Mouse (Mus musculus): ENCODE data around the gene Nat8f1. TPM values are rescaled to one million over a fixed set of nuclear protein-coding genes. Genes with fewer than 3 reads are reported as not detected.
"Not testable (repeated sequence)": the region's sequence is repeated elsewhere in the genome, so short reads cannot be mapped to it uniquely, and the experiment has no call there.

Gene Nat8f1
- polyA plus RNA-seq, 1 experiment: not detected

GRCm38 (mm10) chr6:85888961-85889360 is 26.5 kb downstream of the Nat8f1 start:
- Histone ChIP-seq H3K4me3 (ENCODE audit: insufficient read depth, low read depth, low read length) (no peak overlapping the region), H3K4me1 (ENCODE audit: control insufficient read depth, insufficient read depth, low read length) (no peaks in the 10 kb centered on the region), H3K27ac (ENCODE audit: insufficient read depth, low read depth, low read length) (no peak overlapping the region)
- WGBS: 95% methylated on average over 2 of the region's 2 CpGs
- TF ChIP-seq POLR2A (IDR thresholded peaks at IDR 0.05; ENCODE audit: insufficient read depth, low read depth, low read length): no peak
- no peak for TF ChIP-seq CTCF (IDR thresholded peaks at IDR 0.05; ENCODE audit: insufficient read depth, low read depth, low read length)

GRCm38 (mm10) chr6:85884311-85884710 is 31.2 kb downstream of the Nat8f1 start:
- H3K27ac ChIP-seq (ENCODE audit: insufficient read depth, low read depth, low read length): no peak overlapping the region
- WGBS: 87% methylated on average over 1 of the region's 1 CpGs
- H3K4me3 ChIP-seq (ENCODE audit: insufficient read depth, low read depth, low read length): no peak overlapping the region
- H3K4me1 ChIP-seq (ENCODE audit: control insufficient read depth, insufficient read depth, low read length): no peaks in the 10 kb centered on the region
- TF ChIP-seq CTCF (IDR thresholded peaks at IDR 0.05; ENCODE audit: insufficient read depth, low read depth, low read length) (no peak), POLR2A (IDR thresholded peaks at IDR 0.05; ENCODE audit: insufficient read depth, low read depth, low read length) (no peak)

GRCm38 (mm10) chr6:85883246-85883645 is 32.2 kb downstream of the Nat8f1 start:
- 91% methylated on average over 9 of the region's 9 CpGs for WGBS
- not testable (repeated sequence) for H3K4me3 ChIP-seq (ENCODE audit: insufficient read depth, low read depth, low read length); H3K27ac ChIP-seq (ENCODE audit: insufficient read depth, low read depth, low read length); H3K4me1 ChIP-seq (ENCODE audit: control insufficient read depth, insufficient read depth, low read length)

- H3K4me3 ChIP-seq (ENCODE audit: insufficient read depth, low read depth, low read length); H3K27ac ChIP-seq (ENCODE audit: insufficient read depth, low read depth, low read length); H3K4me1 ChIP-seq (ENCODE audit: control insufficient read depth, insufficient read depth, low read length): not testable (repeated sequence)
- 82% methylated on average over 5 of the region's 5 CpGs for WGBS
Observed at GRCm38 (mm10) chr6:85869006-85869405, 46.5 kb downstream of the Nat8f1 start, which contains the start of gene Nat8f2. Gene Nat8f2, minus strand, starts transcription at chr6:85869158.

- no peak overlapping the region for H3K4me3 ChIP-seq (ENCODE audit: insufficient read depth, low read depth, low read length)
- WGBS: 84% methylated on average over 8 of the region's 8 CpGs
- TF ChIP-seq CTCF (IDR thresholded peaks at IDR 0.05; ENCODE audit: insufficient read depth, low read depth, low read length) (no peak), POLR2A (IDR thresholded peaks at IDR 0.05; ENCODE audit: insufficient read depth, low read depth, low read length) (no peak)
- H3K4me1 ChIP-seq (ENCODE audit: control insufficient read depth, insufficient read depth, low read length): no peaks in the 10 kb centered on the region
- H3K27ac ChIP-seq (ENCODE audit: insufficient read depth, low read depth, low read length): no peak overlapping the region
Observed at GRCm38 (mm10) chr6:85867726-85868690, 47.5 kb downstream of the Nat8f1 start.

GRCm38 (mm10) chr6:85866995-85867394 is 48.5 kb downstream of the Nat8f1 start:
- H3K4me3 ChIP-seq (ENCODE audit: insufficient read depth, low read depth, low read length); H3K4me1 ChIP-seq (ENCODE audit: control insufficient read depth, insufficient read depth, low read length); H3K27ac ChIP-seq (ENCODE audit: insufficient read depth, low read depth, low read length): not testable (repeated sequence)
- 67% methylated on average over 1 of the region's 1 CpGs for WGBS

GRCm38 (mm10) chr6:85866166-85866565 is 49.3 kb downstream of the Nat8f1 start:
- 83% methylated on average over 3 of the region's 3 CpGs for WGBS
- H3K4me1 ChIP-seq (ENCODE audit: control insufficient read depth, insufficient read depth, low read length); H3K27ac ChIP-seq (ENCODE audit: insufficient read depth, low read depth, low read length); H3K4me3 ChIP-seq (ENCODE audit: insufficient read depth, low read depth, low read length): not testable (repeated sequence)

DNA sequence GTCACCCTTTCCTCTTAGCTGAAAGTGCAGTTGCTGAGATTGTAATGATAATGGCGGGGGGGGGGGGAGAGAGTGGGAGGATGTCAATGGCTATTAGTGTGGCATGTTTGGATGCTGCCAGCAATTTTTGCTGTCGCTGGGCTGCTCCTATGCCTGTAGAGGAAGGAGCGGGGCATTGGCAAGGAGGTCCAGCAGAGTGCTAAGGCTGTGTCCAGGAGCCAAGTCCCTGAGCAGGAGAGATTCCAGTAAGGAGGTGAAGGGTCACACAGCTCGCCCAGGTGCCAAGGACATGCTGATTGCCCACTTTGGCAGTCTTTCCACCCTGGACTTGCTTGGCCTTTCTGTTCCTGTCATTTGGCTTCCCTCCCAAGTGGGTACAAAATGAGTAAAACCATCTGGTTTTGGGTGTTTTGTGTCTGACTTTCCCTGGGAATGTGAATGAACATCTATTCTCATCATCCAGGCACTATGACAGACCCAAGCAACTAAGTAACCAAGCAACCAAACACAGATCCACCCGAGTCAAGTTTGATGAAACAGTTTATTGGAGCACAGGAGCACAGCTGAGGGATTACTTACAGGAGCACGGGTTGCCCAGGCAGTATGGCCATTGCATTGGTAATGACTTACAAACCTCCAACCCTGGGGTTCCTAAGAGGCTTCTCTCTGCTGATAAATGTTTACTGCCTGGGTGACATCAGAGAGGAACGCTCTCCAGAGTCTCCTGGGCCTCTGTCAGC is 50.4 kb downstream of the Nat8f1 start:
- 42% methylated on average over 6 of the region's 7 CpGs for WGBS
- not testable (repeated sequence) for H3K27ac ChIP-seq (ENCODE audit: insufficient read depth, low read depth, low read length); H3K4me3 ChIP-seq (ENCODE audit: insufficient read depth, low read depth, low read length); H3K4me1 ChIP-seq (ENCODE audit: control insufficient read depth, insufficient read depth, low read length)

DNA sequence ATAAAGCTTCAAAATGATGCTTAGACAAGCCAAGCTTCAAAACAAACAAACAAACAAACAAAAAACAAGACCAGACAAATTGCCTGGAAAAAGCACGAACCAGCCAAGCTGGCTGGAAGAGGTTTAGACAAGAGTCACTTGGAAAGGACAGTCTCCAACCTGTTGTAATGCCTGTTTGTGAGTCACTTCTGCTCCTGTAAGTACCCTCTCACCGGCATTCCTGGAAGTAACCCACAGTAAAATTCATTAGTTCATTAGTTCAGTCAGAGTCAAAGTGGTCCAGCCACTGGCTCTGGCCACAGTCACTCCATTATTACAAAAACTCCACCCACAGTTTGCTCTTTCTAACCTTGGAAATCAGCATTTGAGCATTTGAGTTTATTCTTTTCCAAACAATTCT is 51.6 kb downstream of the Nat8f1 start:
- Histone ChIP-seq H3K27ac (ENCODE audit: insufficient read depth, low read depth, low read length) (no peak overlapping the region), H3K4me1 (ENCODE audit: control insufficient read depth, insufficient read depth, low read length) (no peaks in the 10 kb centered on the region), H3K4me3 (ENCODE audit: insufficient read depth, low read depth, low read length) (no peak overlapping the region)
- TF ChIP-seq POLR2A (IDR thresholded peaks at IDR 0.05; ENCODE audit: insufficient read depth, low read depth, low read length) (no peak), CTCF (IDR thresholded peaks at IDR 0.05; ENCODE audit: insufficient read depth, low read depth, low read length) (no peak)
- WGBS: 69% methylated on average over 2 of the region's 2 CpGs

- TF ChIP-seq CTCF (IDR thresholded peaks at IDR 0.05; ENCODE audit: insufficient read depth, low read depth, low read length): no peak
- TF ChIP-seq POLR2A (IDR thresholded peaks at IDR 0.05; ENCODE audit: insufficient read depth, low read depth, low read length): no peak
- no peaks in the 10 kb centered on the region for H3K4me1 ChIP-seq (ENCODE audit: control insufficient read depth, insufficient read depth, low read length)
- H3K27ac ChIP-seq (ENCODE audit: insufficient read depth, low read depth, low read length): no peak overlapping the region
- 69% methylated on average over 2 of the region's 2 CpGs for WGBS
- no peak overlapping the region for H3K4me3 ChIP-seq (ENCODE audit: insufficient read depth, low read depth, low read length)
Observed at GRCm38 (mm10) chr6:85863136-85863535, 52.4 kb downstream of the Nat8f1 start.

Measured in olfactory bulb, adult 2 months (tissue).